Mouse (Mus musculus): ENCODE results near the gene Aarsd1. TPM values are rescaled to one million over a fixed set of nuclear protein-coding genes. Genes with fewer than 3 reads are reported as not detected.
A peak's percentile ranks its signal among the peaks of the same experiment; 100 is the strongest.
"Not testable (repeated sequence)": the region's sequence is repeated elsewhere in the genome, so short reads cannot be mapped to it uniquely, and the experiment has no call there.

The Aarsd1 gene
- polyA plus RNA-seq (2016; fragmentation: Nextera tagmentation; extraction: Ambion mirVana): 86.3 and 86.5 TPM in 2 replicates

DNA sequence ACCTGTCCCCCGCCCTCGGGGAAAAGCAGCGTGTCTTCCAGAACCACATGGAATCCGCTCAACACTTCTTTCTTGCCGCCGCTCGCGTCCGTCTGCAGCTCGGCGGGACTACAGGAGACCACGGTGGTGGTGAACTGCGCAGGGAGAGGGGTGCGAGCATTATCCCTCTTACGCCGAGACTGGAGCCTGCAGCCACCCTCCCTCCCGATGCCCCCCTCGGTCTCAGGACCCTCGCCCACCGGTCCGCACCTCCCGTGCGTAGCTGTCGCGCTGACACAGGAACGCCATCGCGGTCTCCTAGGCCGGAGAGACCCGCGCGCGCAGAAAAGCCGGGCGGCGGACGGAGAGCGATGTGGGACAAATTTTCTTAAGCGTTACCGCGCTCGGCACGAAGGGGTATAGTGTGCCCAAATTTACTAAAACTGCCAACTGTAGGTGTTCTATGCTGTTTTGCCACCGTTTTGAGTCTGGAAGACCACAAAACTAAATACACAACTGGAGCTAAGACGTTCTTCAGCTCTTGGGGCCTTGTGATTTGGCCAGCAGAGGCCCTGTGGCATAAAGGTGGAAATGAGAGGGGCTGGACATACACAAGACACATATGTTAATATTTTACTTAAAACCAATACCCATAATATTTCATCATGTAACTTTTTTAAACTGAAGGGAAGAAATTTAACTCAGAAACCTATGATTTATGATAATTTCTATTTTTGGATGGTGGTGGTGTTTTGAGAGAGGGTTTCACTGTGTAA lies at the start of gene Aarsd1:
TSS of gene Aarsd1 (minus strand) at position 515 of the 755 bp plus-strand sequence.
- WGBS: under 1% methylated on average over 45 of the region's 45 CpGs
- peaks cover 3% of the 10 kb centered on the region; the same call in 1 of the 2 replicates for H3K4me1 ChIP-seq
- no peaks in the 10 kb centered on the region for H3K27me3 ChIP-seq
- H3K27ac ChIP-seq: peak within 1 kb of the TSS; percentile 84
- H3K4me2 ChIP-seq (replicated peaks): peak within 1 kb of the TSS; percentile 72
- H3K36me3 ChIP-seq: peaks cover 15% of the 10 kb centered on the region
- no peaks in the 10 kb centered on the region for H3K9me3 ChIP-seq
- H3K9ac ChIP-seq: peak within 1 kb of the TSS; percentile 85
- peak; percentile 71 for ATAC-seq (ENCODE audit: insufficient number of reproducible peaks, insufficient read depth, low FRiP score, low TSS enrichment)
- H3K4me3 ChIP-seq: peak within 1 kb of the TSS; percentile 85

DNA sequence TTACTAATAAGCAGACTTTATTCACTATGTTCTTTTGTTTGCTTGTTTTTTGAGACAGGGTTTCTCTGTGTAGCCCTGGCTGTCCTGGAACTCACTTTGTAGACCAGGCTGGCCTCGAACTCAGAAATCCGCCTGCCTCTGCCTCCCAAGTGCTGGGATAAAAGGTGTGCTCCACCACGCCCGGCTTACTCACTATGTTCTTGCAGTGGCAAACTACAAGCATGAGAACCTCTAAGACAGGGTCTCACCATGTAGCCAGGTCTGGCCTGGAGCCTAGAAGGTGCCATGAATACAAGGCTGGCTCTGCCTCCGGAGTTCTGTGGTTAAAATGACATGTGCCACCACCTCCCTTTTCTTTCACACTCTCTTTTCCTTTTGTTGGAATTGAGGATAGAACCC lies 49.1 kb upstream of the Aarsd1 start:
- H3K36me3 ChIP-seq; H3K9me3 ChIP-seq; ATAC-seq (ENCODE audit: insufficient number of reproducible peaks, insufficient read depth, low FRiP score, low TSS enrichment); H3K27ac ChIP-seq; H3K9ac ChIP-seq: not testable (repeated sequence)
- H3K4me3 ChIP-seq: peak overlapping the region; percentile 73; the same call in 1 of the 2 replicates
- peak overlapping the region; percentile 94 for H3K4me2 ChIP-seq (replicated peaks)
- peaks cover 10% of the 10 kb centered on the region; the same call in 1 of the 2 replicates for H3K27me3 ChIP-seq
- H3K4me1 ChIP-seq: peaks cover 30% of the 10 kb centered on the region
- WGBS: 56% methylated on average over 5 of the region's 5 CpGs

DNA sequence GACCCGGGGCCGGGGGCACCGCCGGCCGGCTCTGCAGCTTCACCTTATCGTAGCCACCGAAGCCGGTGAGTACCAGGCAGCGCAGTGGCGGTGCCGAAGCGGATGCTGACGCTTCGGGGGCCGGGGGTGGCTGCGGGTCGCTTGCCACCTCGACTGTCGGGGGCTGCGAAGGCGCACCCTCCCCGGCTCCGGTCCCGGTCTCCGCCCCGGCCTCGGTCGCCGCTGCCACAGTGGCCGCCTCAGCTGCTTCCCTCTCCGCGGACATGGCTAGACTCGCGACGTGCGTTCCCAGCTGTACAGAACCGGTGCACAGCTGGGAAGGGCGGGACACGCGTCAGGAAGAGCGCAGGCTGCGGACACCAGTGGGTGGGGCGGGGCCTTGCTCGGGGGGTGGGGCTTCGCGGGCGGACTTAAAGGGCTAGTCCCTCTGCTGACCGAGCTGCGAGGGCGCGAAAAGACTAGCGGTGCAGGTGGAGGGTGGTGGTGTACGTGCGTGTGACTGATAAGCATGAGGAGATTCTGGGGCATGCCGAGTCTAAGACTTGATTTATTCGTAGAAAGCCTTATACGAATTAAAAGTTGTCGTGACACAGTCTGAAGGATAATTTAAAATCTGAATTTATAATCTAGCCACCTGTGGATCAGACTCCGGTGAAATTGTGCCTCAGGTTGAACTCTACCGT lies 48.6 kb upstream of the Aarsd1 start, which contains the start of gene Vat1:
TSS of gene Vat1 (minus strand) at position 362 of the 683 bp plus-strand sequence.
- 0 out of 2 replicates have a peak, but pooled peaks cover 7% of the 10 kb centered on the region for H3K36me3 ChIP-seq
- peak within 1 kb of the TSS; percentile 94 for H3K4me2 ChIP-seq (replicated peaks)
- H3K4me3 ChIP-seq: peak within 1 kb of the TSS; percentile 73
- no peaks in the 10 kb centered on the region for H3K9me3 ChIP-seq
- peak within 1 kb of the TSS; percentile 66 for H3K27ac ChIP-seq
- no peak for ATAC-seq (ENCODE audit: insufficient number of reproducible peaks, insufficient read depth, low FRiP score, low TSS enrichment)
- 2% methylated on average over 60 of the region's 60 CpGs for WGBS
- H3K27me3 ChIP-seq: peaks cover 7% of the 10 kb centered on the region; the same call in 1 of the 2 replicates
- peak within 1 kb of the TSS; percentile 71 for H3K9ac ChIP-seq
- H3K4me1 ChIP-seq: peaks cover 30% of the 10 kb centered on the region

DNA sequence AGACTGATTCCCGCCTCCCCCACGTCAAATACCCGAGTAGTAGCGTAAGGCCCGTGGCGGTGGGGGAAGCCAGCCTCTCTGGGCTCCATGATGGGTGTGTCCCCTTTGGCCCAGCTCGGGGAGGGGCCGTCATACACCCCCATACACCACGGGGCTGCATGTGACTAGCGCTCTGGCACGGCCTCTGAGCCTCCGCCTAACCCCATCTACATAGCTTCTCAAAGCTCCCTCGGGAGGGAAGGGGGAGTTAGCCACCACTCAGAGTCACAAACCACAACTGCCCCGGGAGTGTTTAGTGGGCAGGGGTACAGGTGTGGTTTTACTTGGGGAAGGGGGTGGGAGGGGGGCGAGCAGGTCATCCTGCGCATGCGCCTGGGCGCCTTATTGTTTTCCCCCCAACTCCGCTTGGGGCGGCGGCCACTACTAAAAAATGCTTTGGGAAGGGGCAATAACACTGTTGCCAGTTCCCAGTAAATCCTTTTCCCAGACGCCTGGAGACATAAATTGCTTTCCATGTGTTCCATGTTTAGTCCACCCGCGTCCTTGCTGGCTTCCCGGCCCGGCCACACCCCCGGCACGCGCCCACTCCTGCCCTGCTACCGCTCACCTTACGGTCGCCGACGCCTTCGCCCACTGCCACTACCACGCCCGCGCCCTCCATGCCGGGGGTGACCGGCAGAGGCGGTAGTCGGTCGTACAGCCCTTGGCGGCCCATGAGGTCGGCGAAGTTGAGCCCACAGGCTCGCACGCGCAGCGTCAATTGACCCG lies 47.9 kb upstream of the Aarsd1 start:
- Histone ChIP-seq H3K9me3 (no peaks in the 10 kb centered on the region), H3K9ac (peak overlapping the region; percentile 71), H3K4me1 (peaks cover 30% of the 10 kb centered on the region), H3K27ac (peak overlapping the region; percentile 66), H3K4me3 (peak overlapping the region; percentile 73), H3K27me3 (peaks cover 4% of the 10 kb centered on the region; the same call in 1 of the 2 replicates), H3K36me3 (peaks cover 11% of the 10 kb centered on the region), H3K4me2 (replicated peaks) (peak overlapping the region; percentile 94)
- WGBS: under 1% methylated on average over 45 of the region's 51 CpGs
- ATAC-seq (ENCODE audit: insufficient number of reproducible peaks, insufficient read depth, low FRiP score, low TSS enrichment): peak; percentile 55; the same call in 1 of the 2 replicates

DNA sequence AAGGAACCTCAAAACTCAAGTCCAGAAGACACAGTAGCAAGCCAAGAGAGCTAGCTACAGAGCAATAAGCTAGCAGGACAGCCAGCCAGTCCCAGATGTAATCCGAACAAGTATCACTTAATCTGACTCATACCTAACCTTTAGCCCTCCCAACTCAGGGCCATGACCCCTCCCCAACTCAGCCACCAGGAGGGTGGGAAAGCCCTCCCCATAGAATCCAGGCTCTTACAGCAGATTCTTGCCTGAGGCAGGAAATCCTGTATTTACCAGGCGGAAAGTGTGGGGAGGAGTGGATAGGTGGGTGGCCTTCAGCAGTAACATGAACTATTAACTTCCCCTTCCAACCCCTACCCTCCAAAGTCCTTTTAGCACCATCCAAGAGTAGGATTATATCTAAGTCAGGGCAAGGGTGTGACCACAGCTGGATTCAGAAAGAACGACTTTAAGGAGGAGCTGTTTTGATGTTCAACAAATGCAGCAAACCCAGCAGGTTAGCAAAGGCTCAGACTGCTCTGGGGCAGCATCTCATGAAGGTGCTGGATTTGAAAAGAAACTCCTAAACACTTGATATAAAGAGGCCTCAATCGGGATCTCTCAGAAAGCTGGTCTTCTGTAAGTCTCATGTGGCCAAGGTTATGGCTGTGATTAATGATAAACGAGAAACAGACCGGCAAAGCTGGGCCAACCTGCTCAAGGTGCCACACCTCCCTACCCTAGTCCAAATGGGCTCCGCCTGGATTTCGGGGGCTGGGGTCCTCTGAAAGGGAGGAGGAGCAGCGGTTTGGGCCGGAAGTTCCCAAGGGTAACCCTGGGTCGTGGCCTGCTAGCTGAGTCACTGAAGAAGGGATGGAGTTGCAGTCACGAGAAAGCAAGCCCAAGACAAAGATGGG lies 47.0 kb upstream of the Aarsd1 start, which contains the start of gene Rnd2:
TSS of gene Rnd2 (plus strand) at position 789 of the 890 bp plus-strand sequence.
- WGBS: 5% methylated on average over 12 of the region's 12 CpGs
- Histone ChIP-seq H3K4me3 (peak within 1 kb of the TSS; percentile 73), H3K9me3 (no peaks in the 10 kb centered on the region), H3K36me3 (peaks cover 20% of the 10 kb centered on the region), H3K4me1 (peaks cover 37% of the 10 kb centered on the region), H3K9ac (peak within 1 kb of the TSS; percentile 71), H3K4me2 (replicated peaks) (peak within 1 kb of the TSS; percentile 94), H3K27ac (peak within 1 kb of the TSS; percentile 66), H3K27me3 (no peaks in the 10 kb centered on the region)
- ATAC-seq (ENCODE audit: insufficient number of reproducible peaks, insufficient read depth, low FRiP score, low TSS enrichment): no peak

DNA sequence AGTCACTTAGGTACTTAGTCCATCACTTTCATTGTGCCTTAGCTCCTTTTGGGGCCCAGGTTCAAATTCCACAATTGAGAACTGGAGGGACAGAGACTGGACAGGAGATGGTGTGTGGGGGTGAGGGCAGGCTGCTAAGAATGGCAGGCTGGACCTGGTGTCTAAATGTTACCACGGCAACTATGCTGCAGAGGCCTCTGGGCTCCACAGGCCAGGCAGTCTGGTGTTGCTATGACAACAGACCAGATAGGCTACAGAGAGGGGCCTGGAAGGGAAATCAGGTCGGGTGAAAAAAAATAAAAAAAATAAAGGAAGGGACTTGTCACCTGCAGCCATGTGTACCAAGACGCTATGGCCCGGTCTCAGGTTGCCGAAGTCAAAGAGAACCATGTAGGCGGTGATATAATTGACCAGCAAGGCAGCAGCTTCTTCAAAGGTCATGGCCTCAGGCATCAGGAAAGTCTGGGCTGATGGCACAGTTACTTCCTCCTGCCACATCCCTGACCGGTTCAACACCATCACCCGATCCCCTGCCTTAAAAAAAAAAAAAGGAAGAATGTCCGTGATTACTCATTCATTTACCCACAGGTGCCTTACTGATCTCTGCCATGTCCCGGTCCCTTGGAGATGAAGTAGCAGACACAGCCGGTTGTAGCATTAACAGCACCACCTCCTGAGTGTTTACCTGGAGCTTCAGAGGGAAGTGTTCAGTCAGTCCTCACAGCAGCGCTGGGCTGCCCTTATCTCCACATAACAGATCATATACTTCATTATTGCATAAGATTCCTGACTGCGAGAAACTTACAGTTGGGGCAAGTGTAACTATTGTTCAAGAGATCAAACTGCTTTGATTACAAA lies 45.4 kb upstream of the Aarsd1 start:
- peaks cover 35% of the 10 kb centered on the region for H3K4me1 ChIP-seq
- H3K4me2 ChIP-seq (replicated peaks): 0 out of 2 replicates have a peak overlapping the region, but pooled peaks have one; percentile 0
- peaks cover 21% of the 10 kb centered on the region for H3K36me3 ChIP-seq
- H3K9me3 ChIP-seq: no peaks in the 10 kb centered on the region
- no peak overlapping the region for H3K9ac ChIP-seq
- WGBS: 23% methylated on average over 13 of the region's 13 CpGs
- H3K27me3 ChIP-seq: no peaks in the 10 kb centered on the region
- H3K4me3 ChIP-seq: no peak overlapping the region
- H3K27ac ChIP-seq: no peak overlapping the region
- no peak for ATAC-seq (ENCODE audit: insufficient number of reproducible peaks, insufficient read depth, low FRiP score, low TSS enrichment)

DNA sequence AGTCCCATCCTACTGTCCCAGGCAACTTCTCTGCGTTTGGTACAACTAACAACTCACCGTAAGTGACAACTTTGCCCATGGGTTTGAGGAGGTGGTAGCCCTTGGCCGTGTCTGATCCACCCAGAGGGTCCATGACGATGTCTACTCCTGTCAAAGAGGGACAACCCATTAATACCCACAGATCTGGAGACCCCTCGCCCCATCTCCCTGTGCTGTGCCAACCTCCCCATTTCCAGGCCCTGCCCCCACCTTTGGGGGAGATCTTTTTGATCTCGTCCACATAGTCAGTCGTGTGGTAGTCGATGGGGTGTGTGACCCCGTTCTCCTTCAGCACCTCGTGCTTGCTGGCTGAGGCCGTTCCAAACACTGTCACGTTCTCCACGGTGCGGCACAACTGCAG lies 44.7 kb upstream of the Aarsd1 start:
- peaks cover 21% of the 10 kb centered on the region for H3K36me3 ChIP-seq
- H3K27ac ChIP-seq: no peak overlapping the region
- H3K9me3 ChIP-seq: no peaks in the 10 kb centered on the region
- H3K27me3 ChIP-seq: no peaks in the 10 kb centered on the region
- no peak overlapping the region for H3K9ac ChIP-seq
- H3K4me2 ChIP-seq (replicated peaks): no peak overlapping the region
- WGBS: 84% methylated on average over 14 of the region's 14 CpGs
- H3K4me1 ChIP-seq: peaks cover 35% of the 10 kb centered on the region
- no peak for ATAC-seq (ENCODE audit: insufficient number of reproducible peaks, insufficient read depth, low FRiP score, low TSS enrichment)
- no peak overlapping the region for H3K4me3 ChIP-seq

DNA sequence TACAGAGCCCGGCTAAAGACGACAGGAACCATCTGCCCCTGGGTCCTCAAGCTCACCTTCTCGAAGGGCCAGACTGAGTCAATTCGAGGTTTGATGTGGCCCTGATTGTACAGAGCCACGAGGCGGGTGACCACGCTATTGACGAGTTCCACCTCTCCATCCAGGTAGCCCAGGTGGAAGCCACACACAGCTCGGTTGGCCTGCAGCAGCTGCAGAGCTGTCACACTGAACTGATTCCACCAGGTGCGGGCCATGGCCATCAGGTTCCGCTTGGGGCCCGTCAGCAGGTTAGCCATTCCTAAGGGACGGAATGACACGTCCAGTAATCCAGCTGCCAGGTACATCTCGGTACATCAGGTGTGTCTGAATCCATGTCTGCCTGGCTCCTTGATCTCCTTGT lies 42.9 kb upstream of the Aarsd1 start:
- H3K36me3 ChIP-seq: peaks cover 21% of the 10 kb centered on the region
- 84% methylated on average over 15 of the region's 15 CpGs for WGBS

DNA sequence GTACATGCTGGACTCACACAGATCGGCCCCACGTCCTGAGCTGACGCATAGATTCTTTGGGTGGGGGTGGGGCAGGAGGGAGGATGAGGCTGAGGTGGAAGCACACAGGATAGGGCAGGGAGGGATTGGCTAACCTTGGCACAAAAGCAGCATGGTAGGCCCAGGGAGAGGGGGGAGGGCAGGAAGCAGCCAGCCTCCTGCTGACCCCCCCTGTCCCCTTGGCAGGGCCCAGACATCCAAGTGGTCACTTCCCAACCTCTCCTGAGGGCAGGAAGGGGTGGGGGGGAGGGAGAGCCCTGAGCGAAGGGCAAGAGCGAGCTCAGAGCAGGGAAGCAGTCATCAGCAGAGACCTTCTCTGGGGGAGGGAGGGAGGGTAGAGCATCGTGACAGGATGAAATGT lies 42.3 kb upstream of the Aarsd1 start:
- H3K9me3 ChIP-seq: no peaks in the 10 kb centered on the region
- 27% methylated on average over 6 of the region's 6 CpGs for WGBS
- H3K4me2 ChIP-seq (replicated peaks): no peak overlapping the region
- H3K27me3 ChIP-seq: no peaks in the 10 kb centered on the region
- no peak for ATAC-seq (ENCODE audit: insufficient number of reproducible peaks, insufficient read depth, low FRiP score, low TSS enrichment)
- H3K9ac ChIP-seq: no peak overlapping the region
- peaks cover 35% of the 10 kb centered on the region for H3K4me1 ChIP-seq
- H3K27ac ChIP-seq: no peak overlapping the region
- no peak overlapping the region for H3K4me3 ChIP-seq
- H3K36me3 ChIP-seq: peaks cover 21% of the 10 kb centered on the region

More for the DNA sequence above, 42.9 kb upstream of the Aarsd1 start:
- no peak for ATAC-seq (ENCODE audit: insufficient number of reproducible peaks, insufficient read depth, low FRiP score, low TSS enrichment)
- H3K27ac ChIP-seq: no peak overlapping the region
- H3K27me3 ChIP-seq: no peaks in the 10 kb centered on the region
- H3K9me3 ChIP-seq: no peaks in the 10 kb centered on the region
- H3K4me3 ChIP-seq: no peak overlapping the region
- no peak overlapping the region for H3K4me2 ChIP-seq (replicated peaks)
- H3K9ac ChIP-seq: no peak overlapping the region; the same call in 1 of the 2 replicates
- H3K4me1 ChIP-seq: peaks cover 35% of the 10 kb centered on the region

DNA sequence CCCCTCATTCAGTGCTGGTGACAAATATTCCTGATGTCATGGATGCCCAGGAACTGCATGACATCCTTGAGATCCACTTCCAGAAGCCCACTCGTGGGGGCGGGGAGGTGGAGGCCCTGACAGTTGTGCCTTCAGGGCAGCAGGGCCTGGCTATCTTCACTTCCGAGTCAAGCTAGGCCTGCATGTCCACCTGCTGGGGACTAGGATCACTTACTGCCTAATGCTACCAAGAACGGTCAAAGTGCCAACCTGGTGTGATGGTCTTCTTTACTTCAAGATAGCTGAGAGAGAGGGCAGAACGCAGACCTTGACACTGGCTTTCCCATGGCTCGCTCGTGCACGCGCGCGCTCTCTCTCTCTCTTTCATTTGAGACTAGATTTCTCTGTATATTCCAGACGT lies 40.8 kb upstream of the Aarsd1 start:
- peaks cover 21% of the 10 kb centered on the region for H3K36me3 ChIP-seq
- 82% methylated on average over 12 of the region's 12 CpGs for WGBS

More for the DNA sequence above, 40.8 kb upstream of the Aarsd1 start:
- Histone ChIP-seq H3K4me2 (replicated peaks) (no peak overlapping the region), H3K4me3 (no peak overlapping the region), H3K9me3 (no peaks in the 10 kb centered on the region), H3K27ac (no peak overlapping the region), H3K9ac (no peak overlapping the region), H3K4me1 (peaks cover 26% of the 10 kb centered on the region), H3K27me3 (no peaks in the 10 kb centered on the region)
- ATAC-seq (ENCODE audit: insufficient number of reproducible peaks, insufficient read depth, low FRiP score, low TSS enrichment): no peak
